Mouse (Mus musculus) lung, postnatal 0 days (tissue): ENCODE data around the gene Kif13a. TPM values are rescaled to one million over a fixed set of nuclear protein-coding genes. Genes with fewer than 3 reads are reported as not detected.

Experiments
- ATAC-seq: fragments of 200-750 bp; cut with Nextera tagmentation; 2 replicates; pipeline ENCODE4 v1.8.0; 2017; ENCODE audit warnings: moderate library complexity
- DNase-seq: peaks from one replicate; pipeline ENCODE4 v3.0.0-alpha.2; 2016; ENCODE audit warnings: low spot score
- H3K27ac ChIP-seq: fragments of 300-500 bp; sonication (generic); 2 replicates; pipeline ENCODE4 v1.5.1; 2014; ENCODE audit warnings: antibody characterized with exemption, mild to moderate bottlenecking, low read length, mixed read lengths
- H3K27me3 ChIP-seq: fragments of 300-500 bp; sonication (generic); replicated peaks from 2 replicates; pipeline ENCODE4 v1.6.1; 2014; ENCODE audit warnings: low read length, mixed read lengths; ENCODE audit not compliant: insufficient read depth
- H3K36me3 ChIP-seq: fragments of 300-500 bp; sonication (generic); 2 replicates; pipeline ENCODE4 v1.6.1; 2014; ENCODE audit warnings: low read length, mixed read lengths; ENCODE audit not compliant: insufficient read depth
- H3K4me1 ChIP-seq: fragments of 300-500 bp; sonication (generic); 2 replicates; pipeline ENCODE4 v1.6.1; 2014; ENCODE audit warnings: antibody characterized with exemption, low read depth, low read length, mixed read lengths; ENCODE audit not compliant: insufficient read depth
- H3K4me2 ChIP-seq: fragments of 300-500 bp; sonication (generic); replicated peaks from 2 replicates; pipeline ENCODE4 v1.6.1; 2014; ENCODE audit warnings: low read depth, mild to moderate bottlenecking, low read length, moderate library complexity, mixed read lengths
- H3K4me3 ChIP-seq: fragments of 300-500 bp; sonication (generic); 2 replicates; pipeline ENCODE4 v1.5.1; 2014; ENCODE audit warnings: low read depth, low read length
- H3K9ac ChIP-seq: fragments of 300-500 bp; sonication (generic); replicated peaks from 2 replicates; pipeline ENCODE4 v1.6.1; 2014; ENCODE audit warnings: low read depth, mild to moderate bottlenecking
- H3K9me3 ChIP-seq: fragments of 300-500 bp; sonication (generic); 2 replicates; pipeline ENCODE4 v1.6.1; 2016; ENCODE audit warnings: low read length, mixed read lengths
- CTCF ChIP-seq: IDR thresholded peaks from 2 replicates; pipeline ENCODE4 v1.5.1; 2016; ENCODE audit warnings: antibody characterized with exemption, mild to moderate bottlenecking
- EP300 ChIP-seq: IDR thresholded peaks from 2 replicates; pipeline ENCODE4 v1.6.1; 2016; ENCODE audit warnings: antibody characterized with exemption, mild to moderate bottlenecking, control low read depth
- WGBS: fragments of 180-500 bp; shearing (Covaris S2); extraction: QIAGEN DNeasy Blood & Tissue Kit; methylation state at CpG from one replicate; pipeline ENCODE4 v1.1.7; 2014; 5-methylcytosine and 5-hydroxymethylcytosine counted together
- polyA plus RNA-seq: library from polyadenylated mRNA; unstranded; fragments of >200 nt; fragmentation: Nextera tagmentation; extraction: Ambion mirVana; gene quantifications from 2 replicates; pipeline ENCODE4 v1.2.1, GENCODE M21; 2015

The Kif13a gene
- polyA plus RNA-seq, 1 experiment from 2014 or later = 30.5 TPM

GRCm38 (mm10) chr13:46967308-46967707 lies 37.6 kb upstream of the Kif13a start:
- WGBS = 68% methylated on average over 4 of the region's 4 CpGs
- no peak for TF ChIP-seq EP300
- TF ChIP-seq CTCF = peak; percentile 31
- Histone ChIP-seq H3K36me3 (no peaks in the 10 kb centered on the region), H3K4me1 (no peaks in the 10 kb centered on the region), H3K27ac (no peak overlapping the region), H3K4me3 (no peak overlapping the region), H3K27me3 (no peaks in the 10 kb centered on the region), H3K4me2 (no peak overlapping the region), H3K9ac (no peak overlapping the region), H3K9me3 (no peaks in the 10 kb centered on the region)
- DNase-seq (no peak), ATAC-seq (no peak)

- WGBS = 64% methylated on average over 7 of the region's 7 CpGs
Measured at GRCm38 (mm10) chr13:46960878-46961474, 31.3 kb upstream of the Kif13a start.

GRCm38 (mm10) chr13:46959139-46959538 lies 29.5 kb upstream of the Kif13a start:
- Histone ChIP-seq H3K36me3 (no peaks in the 10 kb centered on the region), H3K9ac (no peak overlapping the region), H3K4me2 (no peak overlapping the region), H3K27me3 (no peaks in the 10 kb centered on the region), H3K27ac (no peak overlapping the region), H3K4me3 (no peak overlapping the region), H3K4me1 (no peaks in the 10 kb centered on the region), H3K9me3 (no peaks in the 10 kb centered on the region)
- DNase-seq (no peak), ATAC-seq (no peak)
- TF ChIP-seq EP300 (no peak), CTCF (no peak)
- WGBS = 84% methylated on average over 5 of the region's 5 CpGs

More at GRCm38 (mm10) chr13:46960878-46961474, 31.3 kb upstream of the Kif13a start:
- ATAC-seq (no peak), DNase-seq (no peak)
- Histone ChIP-seq H3K27me3 (no peaks in the 10 kb centered on the region), H3K9ac (no peak overlapping the region), H3K9me3 (no peaks in the 10 kb centered on the region), H3K4me1 (no peaks in the 10 kb centered on the region), H3K4me2 (no peak overlapping the region), H3K4me3 (no peak overlapping the region), H3K27ac (no peak overlapping the region), H3K36me3 (no peaks in the 10 kb centered on the region)
- TF ChIP-seq EP300 (no peak), CTCF (no peak)

GRCm38 (mm10) chr13:46951212-46951611 lies 21.5 kb upstream of the Kif13a start:
- TF ChIP-seq CTCF (no peak), EP300 (no peak)
- Histone ChIP-seq H3K9ac (no peak overlapping the region), H3K4me3 (no peak overlapping the region), H3K27ac (no peak overlapping the region), H3K4me2 (no peak overlapping the region), H3K36me3 (no peaks in the 10 kb centered on the region), H3K9me3 (no peaks in the 10 kb centered on the region), H3K4me1 (no peaks in the 10 kb centered on the region), H3K27me3 (no peaks in the 10 kb centered on the region)
- ATAC-seq (no peak), DNase-seq (no peak)
- WGBS = 75% methylated on average over 15 of the region's 15 CpGs

- H3K9ac ChIP-seq = no peak overlapping the region
- DNase-seq = no peak
- H3K4me1 ChIP-seq = no peaks in the 10 kb centered on the region
- 84% methylated on average over 2 of the region's 2 CpGs for WGBS
- H3K36me3 ChIP-seq = no peaks in the 10 kb centered on the region
- no peak for ATAC-seq
- no peak overlapping the region for H3K27ac ChIP-seq
- H3K4me3 ChIP-seq = no peak overlapping the region
- no peak for TF ChIP-seq EP300
- no peak for TF ChIP-seq CTCF
- no peak overlapping the region for H3K4me2 ChIP-seq
- no peaks in the 10 kb centered on the region for H3K9me3 ChIP-seq
- H3K27me3 ChIP-seq = no peaks in the 10 kb centered on the region
Measured at GRCm38 (mm10) chr13:46949741-46950140, 20.1 kb upstream of the Kif13a start.

- Histone ChIP-seq H3K4me3 (no peak overlapping the region), H3K9me3 (no peaks in the 10 kb centered on the region), H3K4me2 (no peak overlapping the region), H3K4me1 (no peaks in the 10 kb centered on the region), H3K27ac (no peak overlapping the region), H3K27me3 (no peaks in the 10 kb centered on the region), H3K36me3 (no peaks in the 10 kb centered on the region), H3K9ac (no peak overlapping the region)
- TF ChIP-seq EP300 = no peak
- no peak for TF ChIP-seq CTCF
- no peak for DNase-seq
- peak; percentile 60 for ATAC-seq
- 46% methylated on average over 3 of the region's 3 CpGs for WGBS
Measured at GRCm38 (mm10) chr13:46948027-46948426, 18.4 kb upstream of the Kif13a start.

DNA sequence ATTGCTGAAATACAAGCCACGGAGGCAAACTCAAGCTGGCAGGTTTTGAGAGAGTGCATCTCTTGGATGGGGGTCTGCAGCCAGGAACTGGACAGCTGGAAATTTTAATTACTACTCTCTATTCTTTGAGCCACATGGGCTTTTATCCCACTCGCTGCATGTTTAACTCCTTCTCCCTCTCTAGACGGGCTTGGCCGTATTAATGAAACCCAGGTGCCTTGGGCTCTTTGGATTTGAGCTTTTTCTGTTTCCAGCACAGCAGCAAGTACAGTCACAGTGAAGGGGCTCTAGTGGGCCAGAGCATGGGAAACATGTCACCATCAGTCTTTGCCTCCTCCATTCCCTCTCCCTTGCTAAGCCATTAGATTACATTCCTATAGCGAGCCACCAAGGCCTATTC lies 16.4 kb upstream of the Kif13a start:
- 82% methylated on average over 5 of the region's 5 CpGs for WGBS
- H3K36me3 ChIP-seq = no peaks in the 10 kb centered on the region
- no peak for ATAC-seq

More for the DNA sequence above, 16.4 kb upstream of the Kif13a start:
- DNase-seq = no peak
- no peak overlapping the region for H3K4me2 ChIP-seq
- no peak overlapping the region for H3K27ac ChIP-seq
- TF ChIP-seq CTCF = no peak
- no peak for TF ChIP-seq EP300
- H3K9ac ChIP-seq = no peak overlapping the region
- no peaks in the 10 kb centered on the region for H3K27me3 ChIP-seq
- no peaks in the 10 kb centered on the region for H3K4me1 ChIP-seq
- H3K9me3 ChIP-seq = 0 out of 2 replicates have a peak, but pooled peaks cover 3% of the 10 kb centered on the region
- H3K4me3 ChIP-seq = no peak overlapping the region
